Mouse (Mus musculus): ENCODE measurements around the gene Ttc9b.
A peak's percentile ranks its signal among the peaks of the same experiment; 100 is the strongest.

DNA sequence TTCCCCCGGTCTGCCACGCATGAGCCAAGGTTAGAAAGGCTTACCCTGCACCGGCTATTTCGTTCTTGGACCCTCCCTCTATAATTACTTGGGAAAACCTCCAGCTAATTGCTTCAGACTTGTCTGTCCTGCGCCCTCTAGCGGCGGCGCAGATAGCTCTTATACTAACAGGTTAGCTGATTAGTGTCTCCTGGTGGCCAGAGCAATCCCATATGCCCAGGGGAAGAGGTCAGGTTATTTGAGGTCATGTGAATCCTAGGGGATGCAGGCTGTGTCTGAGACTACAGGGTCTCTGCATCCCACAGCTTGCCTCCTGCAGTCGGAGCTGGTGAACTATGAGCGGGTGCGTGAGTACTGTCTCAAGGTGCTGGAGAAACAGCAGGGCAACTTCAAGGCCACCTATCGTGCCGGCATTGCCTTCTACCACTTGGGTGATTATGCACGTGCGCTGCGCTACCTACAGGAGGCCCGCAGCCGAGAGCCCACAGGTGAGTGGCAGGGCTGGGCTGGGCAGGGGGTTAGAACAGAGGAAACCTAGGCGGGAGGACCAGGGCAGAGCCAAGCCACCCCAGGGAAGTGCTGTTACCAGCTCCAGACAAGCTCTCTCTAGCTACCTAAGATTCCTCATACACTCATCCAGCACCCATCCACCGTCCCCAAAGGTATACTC is 1.0 kb downstream of the Ttc9b start:
- TF ChIP-seq CTCF (IDR thresholded peaks at IDR 0.05; ENCODE audit: extremely low read depth, insufficient read length, insufficient replicate concordance, low read depth, low read length), result peak; percentile 69; the same call in 1 of the 2 replicates
- TF ChIP-seq POLR2A (IDR thresholded peaks at IDR 0.05; ENCODE audit: low read depth, low read length), result no peak

Measured in small intestine, adult 2 months (tissue).